Mouse (Mus musculus): ENCODE data around the gene Timp3. TPM values are rescaled to one million over a fixed set of nuclear protein-coding genes. Genes with fewer than 3 reads are reported as not detected.

Gene Timp3
- polyA plus RNA-seq, 1 experiment from 2014 or later: 114 TPM

GRCm38 (mm10) chr10:86318552-86319140 lies 18.5 kb downstream of the Timp3 start:
- Histone ChIP-seq H3K4me1 (ENCODE audit: insufficient read depth, low read length) (peaks cover 8% of the 10 kb centered on the region), H3K27ac (ENCODE audit: low read length) (no peak overlapping the region), H3K9ac (replicated peaks; ENCODE audit: low read length) (no peak overlapping the region), H3K4me3 (ENCODE audit: low read length) (no peak overlapping the region), H3K27me3 (ENCODE audit: insufficient read depth, low read length) (no peaks in the 10 kb centered on the region), H3K9me3 (ENCODE audit: low read length) (no peaks in the 10 kb centered on the region), H3K4me2 (replicated peaks; ENCODE audit: low read depth, low read length) (no peak overlapping the region), H3K36me3 (ENCODE audit: insufficient read depth, low read length) (0 out of 2 replicates have a peak, but pooled peaks cover 3% of the 10 kb centered on the region)
- 90% methylated on average over 5 of the region's 5 CpGs for WGBS
- no peak; the same call in 1 of the 2 replicates for ATAC-seq (ENCODE audit: low FRiP score, low TSS enrichment)

GRCm38 (mm10) chr10:86319526-86319925 lies 19.4 kb downstream of the Timp3 start:
- H3K4me3 ChIP-seq (ENCODE audit: low read length): no peak overlapping the region
- WGBS: 49% methylated on average over 3 of the region's 3 CpGs
- H3K27ac ChIP-seq (ENCODE audit: low read length): no peak overlapping the region
- peaks cover 8% of the 10 kb centered on the region for H3K4me1 ChIP-seq (ENCODE audit: insufficient read depth, low read length)
- H3K9me3 ChIP-seq (ENCODE audit: low read length): no peaks in the 10 kb centered on the region
- H3K27me3 ChIP-seq (ENCODE audit: insufficient read depth, low read length): no peaks in the 10 kb centered on the region
- H3K9ac ChIP-seq (replicated peaks; ENCODE audit: low read length): no peak overlapping the region
- H3K36me3 ChIP-seq (ENCODE audit: insufficient read depth, low read length): peaks cover 3% of the 10 kb centered on the region; the same call in 1 of the 2 replicates
- no peak overlapping the region for H3K4me2 ChIP-seq (replicated peaks; ENCODE audit: low read depth, low read length)
- ATAC-seq (ENCODE audit: low FRiP score, low TSS enrichment): no peak

GRCm38 (mm10) chr10:86320204-86320603 lies 20.0 kb downstream of the Timp3 start:
- Histone ChIP-seq H3K9ac (replicated peaks; ENCODE audit: low read length) (no peak overlapping the region), H3K36me3 (ENCODE audit: insufficient read depth, low read length) (peaks cover 3% of the 10 kb centered on the region; the same call in 1 of the 2 replicates), H3K4me2 (replicated peaks; ENCODE audit: low read depth, low read length) (no peak overlapping the region), H3K9me3 (ENCODE audit: low read length) (no peaks in the 10 kb centered on the region), H3K27ac (ENCODE audit: low read length) (no peak overlapping the region), H3K27me3 (ENCODE audit: insufficient read depth, low read length) (no peaks in the 10 kb centered on the region), H3K4me3 (ENCODE audit: low read length) (no peak overlapping the region), H3K4me1 (ENCODE audit: insufficient read depth, low read length) (peaks cover 10% of the 10 kb centered on the region)
- no peak for ATAC-seq (ENCODE audit: low FRiP score, low TSS enrichment)
- 84% methylated on average over 5 of the region's 5 CpGs for WGBS

- no peak for ATAC-seq (ENCODE audit: low FRiP score, low TSS enrichment)
- Histone ChIP-seq H3K9me3 (ENCODE audit: low read length) (no peaks in the 10 kb centered on the region), H3K4me3 (ENCODE audit: low read length) (no peak overlapping the region), H3K9ac (replicated peaks; ENCODE audit: low read length) (no peak overlapping the region; the same call in 1 of the 2 replicates), H3K36me3 (ENCODE audit: insufficient read depth, low read length) (peaks cover 3% of the 10 kb centered on the region; the same call in 1 of the 2 replicates), H3K27ac (ENCODE audit: low read length) (no peak overlapping the region), H3K4me2 (replicated peaks; ENCODE audit: low read depth, low read length) (no peak overlapping the region), H3K4me1 (ENCODE audit: insufficient read depth, low read length) (0 out of 2 replicates have a peak, but pooled peaks cover 7% of the 10 kb centered on the region), H3K27me3 (ENCODE audit: insufficient read depth, low read length) (no peaks in the 10 kb centered on the region)
- WGBS: 88% methylated on average over 8 of the region's 8 CpGs
These were observed 21.0 kb downstream of the Timp3 start for GRCm38 (mm10) chr10:86321194-86321593.

GRCm38 (mm10) chr10:86322006-86322405 lies 21.8 kb downstream of the Timp3 start:
- ATAC-seq (ENCODE audit: low FRiP score, low TSS enrichment): no peak
- Histone ChIP-seq H3K4me1 (ENCODE audit: insufficient read depth, low read length) (0 out of 2 replicates have a peak, but pooled peaks cover 7% of the 10 kb centered on the region), H3K4me2 (replicated peaks; ENCODE audit: low read depth, low read length) (no peak overlapping the region), H3K27ac (ENCODE audit: low read length) (no peak overlapping the region), H3K4me3 (ENCODE audit: low read length) (no peak overlapping the region), H3K9me3 (ENCODE audit: low read length) (no peaks in the 10 kb centered on the region), H3K36me3 (ENCODE audit: insufficient read depth, low read length) (peaks cover 3% of the 10 kb centered on the region; the same call in 1 of the 2 replicates), H3K27me3 (ENCODE audit: insufficient read depth, low read length) (no peaks in the 10 kb centered on the region), H3K9ac (replicated peaks; ENCODE audit: low read length) (no peak overlapping the region)
- WGBS: 38% methylated on average over 1 of the region's 1 CpGs

GRCm38 (mm10) chr10:86323275-86323994 lies 23.3 kb downstream of the Timp3 start:
- Histone ChIP-seq H3K27ac (ENCODE audit: low read length) (no peak overlapping the region), H3K4me3 (ENCODE audit: low read length) (no peak overlapping the region), H3K36me3 (ENCODE audit: insufficient read depth, low read length) (peaks cover 6% of the 10 kb centered on the region; the same call in 1 of the 2 replicates), H3K9me3 (ENCODE audit: low read length) (no peaks in the 10 kb centered on the region), H3K9ac (replicated peaks; ENCODE audit: low read length) (no peak overlapping the region), H3K27me3 (ENCODE audit: insufficient read depth, low read length) (no peaks in the 10 kb centered on the region), H3K4me1 (ENCODE audit: insufficient read depth, low read length) (0 out of 2 replicates have a peak, but pooled peaks cover 7% of the 10 kb centered on the region), H3K4me2 (replicated peaks; ENCODE audit: low read depth, low read length) (no peak overlapping the region)
- WGBS: 82% methylated on average over 4 of the region's 4 CpGs
- ATAC-seq (ENCODE audit: low FRiP score, low TSS enrichment): no peak

GRCm38 (mm10) chr10:86325272-86325671 lies 25.1 kb downstream of the Timp3 start:
- Histone ChIP-seq H3K4me1 (ENCODE audit: insufficient read depth, low read length) (peaks cover 15% of the 10 kb centered on the region; the same call in 1 of the 2 replicates), H3K9me3 (ENCODE audit: low read length) (no peaks in the 10 kb centered on the region), H3K4me3 (ENCODE audit: low read length) (no peak overlapping the region), H3K36me3 (ENCODE audit: insufficient read depth, low read length) (peaks cover 6% of the 10 kb centered on the region; the same call in 1 of the 2 replicates), H3K27me3 (ENCODE audit: insufficient read depth, low read length) (no peaks in the 10 kb centered on the region), H3K4me2 (replicated peaks; ENCODE audit: low read depth, low read length) (no peak overlapping the region), H3K27ac (ENCODE audit: low read length) (no peak overlapping the region), H3K9ac (replicated peaks; ENCODE audit: low read length) (no peak overlapping the region)
- ATAC-seq (ENCODE audit: low FRiP score, low TSS enrichment): peak; percentile 66; the same call in 1 of the 2 replicates
- WGBS: 16% methylated on average over 6 of the region's 6 CpGs

GRCm38 (mm10) chr10:86328143-86328542 lies 28.0 kb downstream of the Timp3 start:
- H3K9ac ChIP-seq (replicated peaks; ENCODE audit: low read length): no peak overlapping the region
- H3K4me3 ChIP-seq (ENCODE audit: low read length): no peak overlapping the region
- H3K27ac ChIP-seq (ENCODE audit: low read length): no peak overlapping the region
- H3K36me3 ChIP-seq (ENCODE audit: insufficient read depth, low read length): peaks cover 3% of the 10 kb centered on the region; the same call in 1 of the 2 replicates
- 85% methylated on average over 4 of the region's 4 CpGs for WGBS
- no peak for ATAC-seq (ENCODE audit: low FRiP score, low TSS enrichment)
- no peaks in the 10 kb centered on the region for H3K27me3 ChIP-seq (ENCODE audit: insufficient read depth, low read length)
- no peak overlapping the region for H3K4me2 ChIP-seq (replicated peaks; ENCODE audit: low read depth, low read length)
- H3K9me3 ChIP-seq (ENCODE audit: low read length): no peaks in the 10 kb centered on the region
- H3K4me1 ChIP-seq (ENCODE audit: insufficient read depth, low read length): peaks cover 42% of the 10 kb centered on the region

- Histone ChIP-seq H3K9me3 (ENCODE audit: low read length) (no peaks in the 10 kb centered on the region), H3K4me2 (replicated peaks; ENCODE audit: low read depth, low read length) (no peak overlapping the region), H3K4me1 (ENCODE audit: insufficient read depth, low read length) (peaks cover 46% of the 10 kb centered on the region), H3K36me3 (ENCODE audit: insufficient read depth, low read length) (peaks cover 3% of the 10 kb centered on the region; the same call in 1 of the 2 replicates), H3K9ac (replicated peaks; ENCODE audit: low read length) (no peak overlapping the region), H3K27me3 (ENCODE audit: insufficient read depth, low read length) (no peaks in the 10 kb centered on the region), H3K4me3 (ENCODE audit: low read length) (no peak overlapping the region), H3K27ac (ENCODE audit: low read length) (no peak overlapping the region)
- WGBS: 91% methylated on average over 2 of the region's 2 CpGs
- no peak for ATAC-seq (ENCODE audit: low FRiP score, low TSS enrichment)
These were observed 28.5 kb downstream of the Timp3 start for GRCm38 (mm10) chr10:86328691-86329090.
